Mouse (Mus musculus) forebrain, postnatal 0 days (tissue): Measurements from ENCODE around the gene Ms4a10. TPM values are rescaled to one million over a fixed set of nuclear protein-coding genes. Genes with fewer than 3 reads are reported as not detected.

Experiments
- ATAC-seq: fragments of 200-750 bp; cut with Nextera tagmentation; 2 replicates; pipeline ENCODE4 v1.8.0; 2017; ENCODE audit warnings: mild to moderate bottlenecking, moderate library complexity
- DNase-seq: peaks from one replicate; pipeline ENCODE4 v3.0.0-alpha.2; 2015
- H3K27ac ChIP-seq: fragments of 300-500 bp; sonication (generic); 2 replicates; pipeline ENCODE4 v1.5.1; 2014; ENCODE audit warnings: low read depth, mild to moderate bottlenecking, antibody characterized with exemption, low read length, moderate library complexity, mixed read lengths
- H3K27me3 ChIP-seq: fragments of 300-500 bp; sonication (generic); 2 replicates; pipeline ENCODE4 v1.6.1; 2014; ENCODE audit warnings: mild to moderate bottlenecking, low read length, mixed read lengths; ENCODE audit not compliant: insufficient read depth
- H3K36me3 ChIP-seq: fragments of 300-500 bp; sonication (generic); 2 replicates; pipeline ENCODE4 v1.6.1; 2014; ENCODE audit warnings: mild to moderate bottlenecking, moderate library complexity; ENCODE audit not compliant: insufficient read depth
- H3K4me1 ChIP-seq: fragments of 300-500 bp; sonication (generic); 2 replicates; pipeline ENCODE4 v1.6.1; 2014; ENCODE audit warnings: antibody characterized with exemption; ENCODE audit not compliant: insufficient read depth
- H3K4me2 ChIP-seq: fragments of 300-500 bp; sonication (generic); 2 replicates; pipeline ENCODE4 v1.6.1; 2014; ENCODE audit warnings: low read depth, mild to moderate bottlenecking, moderate library complexity
- H3K4me3 ChIP-seq: fragments of 300-500 bp; sonication (generic); 2 replicates; pipeline ENCODE4 v1.5.1; 2014; ENCODE audit warnings: low read depth, low read length, mixed read lengths
- H3K9ac ChIP-seq: fragments of 300-500 bp; sonication (generic); 2 replicates; pipeline ENCODE4 v1.6.1; 2014; ENCODE audit warnings: mild to moderate bottlenecking
- H3K9me3 ChIP-seq: fragments of 300-500 bp; sonication (generic); 2 replicates; pipeline ENCODE4 v1.6.1; 2016; ENCODE audit warnings: low read length
- CTCF ChIP-seq: sonication (generic); IDR thresholded peaks from 2 replicates; pipeline ENCODE4 v1.5.1; 2016; ENCODE audit warnings: antibody characterized with exemption, control low read depth, low read depth
- WGBS: fragments of 180-500 bp; shearing (Covaris S2); extraction: QIAGEN DNeasy Blood & Tissue Kit; methylation state at CpG from one replicate; pipeline ENCODE4 v1.1.7; 2014; 5-methylcytosine and 5-hydroxymethylcytosine counted together
- polyA plus RNA-seq: library from polyadenylated mRNA; unstranded; fragments of >200 nt; fragmentation: Nextera tagmentation; extraction: Ambion mirVana; gene quantifications from 2 replicates; pipeline ENCODE4 v1.2.1, GENCODE M21; 2015
- total RNA-seq: library from RNA; depleted of rRNA; stranded (reverse); fragments of >200 nt; gene quantifications from 2 replicates; pipeline ENCODE4 v1.2.3, GENCODE M21; 2014

Gene Ms4a10
- total and polyA plus RNA-seq, 2 experiments from 2014 or later = not detected

- ATAC-seq = no peak
- 2% methylated on average over 20 of the region's 20 CpGs for WGBS
Observed at GRCm38 (mm10) chr19:10948416-10948815, 26.1 kb downstream of the Ms4a10 start.

GRCm38 (mm10) chr19:10947219-10947618 is 27.3 kb downstream of the Ms4a10 start:
- Histone ChIP-seq H3K27ac (no peak overlapping the region), H3K4me3 (peak overlapping the region; percentile 51), H3K4me1 (peaks cover 16% of the 10 kb centered on the region), H3K4me2 (peak overlapping the region; percentile 99), H3K36me3 (peaks cover 29% of the 10 kb centered on the region), H3K27me3 (no peaks in the 10 kb centered on the region), H3K9ac (peak overlapping the region; percentile 72), H3K9me3 (no peaks in the 10 kb centered on the region)
- no peak for DNase-seq
- 88% methylated on average over 5 of the region's 5 CpGs for WGBS
- no peak for TF ChIP-seq CTCF
- ATAC-seq = no peak

More at GRCm38 (mm10) chr19:10948416-10948815, 26.1 kb downstream of the Ms4a10 start:
- TF ChIP-seq CTCF = no peak
- H3K4me1 ChIP-seq = peaks cover 16% of the 10 kb centered on the region
- peak overlapping the region; percentile 51 for H3K4me3 ChIP-seq
- H3K9me3 ChIP-seq = no peaks in the 10 kb centered on the region
- H3K4me2 ChIP-seq = peak overlapping the region; percentile 99
- peaks cover 17% of the 10 kb centered on the region for H3K36me3 ChIP-seq
- H3K27me3 ChIP-seq = no peaks in the 10 kb centered on the region
- no peak overlapping the region for H3K27ac ChIP-seq
- peak overlapping the region; percentile 72 for H3K9ac ChIP-seq
- no peak for DNase-seq

GRCm38 (mm10) chr19:10946506-10946905 is 28.0 kb downstream of the Ms4a10 start:
- H3K27me3 ChIP-seq = no peaks in the 10 kb centered on the region
- H3K27ac ChIP-seq = no peak overlapping the region
- 0 out of 2 replicates have a peak overlapping the region, but pooled peaks have one; percentile 14 for H3K9ac ChIP-seq
- ATAC-seq (no peak), DNase-seq (no peak)
- no peak overlapping the region for H3K4me3 ChIP-seq
- H3K36me3 ChIP-seq = peaks cover 34% of the 10 kb centered on the region
- 78% methylated on average over 3 of the region's 3 CpGs for WGBS
- H3K4me1 ChIP-seq = peaks cover 16% of the 10 kb centered on the region
- H3K4me2 ChIP-seq = no peak overlapping the region
- no peak for TF ChIP-seq CTCF
- no peaks in the 10 kb centered on the region for H3K9me3 ChIP-seq

- Histone ChIP-seq H3K4me2 (no peak overlapping the region), H3K9me3 (no peaks in the 10 kb centered on the region), H3K27me3 (no peaks in the 10 kb centered on the region), H3K9ac (no peak overlapping the region), H3K4me3 (no peak overlapping the region), H3K27ac (no peak overlapping the region), H3K4me1 (peaks cover 15% of the 10 kb centered on the region), H3K36me3 (peaks cover 34% of the 10 kb centered on the region)
- ATAC-seq (no peak), DNase-seq (no peak)
- no peak for TF ChIP-seq CTCF
- 96% methylated on average over 3 of the region's 3 CpGs for WGBS
Observed at GRCm38 (mm10) chr19:10943955-10944354, 30.5 kb downstream of the Ms4a10 start.

GRCm38 (mm10) chr19:10940801-10941457 is 33.5 kb downstream of the Ms4a10 start:
- 2% methylated on average over 40 of the region's 40 CpGs for WGBS
- Histone ChIP-seq H3K4me3 (peak overlapping the region; percentile 25), H3K27ac (peak overlapping the region; percentile 54; the same call in 1 of the 2 replicates), H3K9ac (peak overlapping the region; percentile 63), H3K4me1 (0 out of 2 replicates have a peak, but pooled peaks cover 4% of the 10 kb centered on the region), H3K36me3 (peaks cover 34% of the 10 kb centered on the region), H3K4me2 (peak overlapping the region; percentile 65), H3K9me3 (no peaks in the 10 kb centered on the region), H3K27me3 (no peaks in the 10 kb centered on the region)
- DNase-seq (peak; percentile 77), ATAC-seq (peak; percentile 87)
- no peak for TF ChIP-seq CTCF

- 16% methylated on average over 37 of the region's 37 CpGs for WGBS
- peak overlapping the region; percentile 25 for H3K4me3 ChIP-seq
- DNase-seq = peak; percentile 88
- H3K9me3 ChIP-seq = no peaks in the 10 kb centered on the region
- H3K27me3 ChIP-seq = no peaks in the 10 kb centered on the region
- H3K4me2 ChIP-seq = peak overlapping the region; percentile 65
- H3K27ac ChIP-seq = peak overlapping the region; percentile 54; the same call in 1 of the 2 replicates
- H3K4me1 ChIP-seq = 0 out of 2 replicates have a peak, but pooled peaks cover 4% of the 10 kb centered on the region
- TF ChIP-seq CTCF = peak; percentile 87
- peak overlapping the region; percentile 63 for H3K9ac ChIP-seq
- peak; percentile 93 for ATAC-seq
- H3K36me3 ChIP-seq = peaks cover 33% of the 10 kb centered on the region
Observed at GRCm38 (mm10) chr19:10940097-10940800, 34.2 kb downstream of the Ms4a10 start.

- ATAC-seq (no peak), DNase-seq (no peak)
- WGBS = 78% methylated on average over 3 of the region's 3 CpGs
- Histone ChIP-seq H3K4me2 (no peak overlapping the region), H3K27ac (no peak overlapping the region), H3K4me1 (0 out of 2 replicates have a peak, but pooled peaks cover 4% of the 10 kb centered on the region), H3K36me3 (peaks cover 20% of the 10 kb centered on the region), H3K9me3 (no peaks in the 10 kb centered on the region), H3K4me3 (no peak overlapping the region), H3K27me3 (no peaks in the 10 kb centered on the region), H3K9ac (no peak overlapping the region)
- TF ChIP-seq CTCF = no peak
Observed at GRCm38 (mm10) chr19:10938771-10939170, 35.7 kb downstream of the Ms4a10 start.
